Mouse (Mus musculus) ES-E14 (cell line): ENCODE data around the gene 1700011L22Rik.

Source experiments
- ZC3H11A ChIP-seq: IDR thresholded peaks from 2 replicates; pipeline ENCODE4 v1.6.1; 2012; ENCODE audit warnings: low read depth, mild to moderate bottlenecking, inconsistent platforms, low read length, borderline replicate concordance
- ZNF384 ChIP-seq: IDR thresholded peaks from 2 replicates; pipeline ENCODE4 v1.6.1; 2012; ENCODE audit warnings: low read depth, low read length, inconsistent platforms

- TF ChIP-seq ZC3H11A (no peak), ZNF384 (no peak)
These were observed 87.1 kb downstream of the 1700011L22Rik start for GRCm38 (mm10) chr8:79161172-79161778.
